Mouse (Mus musculus) frontal cortex, adult (tissue): ENCODE data around the gene Ldb1.

Experiments
- ATAC-seq: cut with Nextera tagmentation; 2 replicates; pipeline ENCODE4 v1.9.2; 2017; ENCODE audit warnings: mild to moderate bottlenecking, moderate library complexity, mixed read lengths; ENCODE audit not compliant: low TSS enrichment

Gene Ldb1

GRCm38 (mm10) chr19:46044993-46045695 lies at the start of gene Ldb1:
Gene Ldb1, minus strand, starts transcription at chr19:46045214.
- peak; percentile 68 for ATAC-seq

GRCm38 (mm10) chr19:46094144-46094543 lies 49.1 kb upstream of the Ldb1 start:
- ATAC-seq = no peak

GRCm38 (mm10) chr19:46091641-46092040 lies 46.6 kb upstream of the Ldb1 start:
- ATAC-seq = no peak

GRCm38 (mm10) chr19:46087871-46088270 lies 42.9 kb upstream of the Ldb1 start:
- ATAC-seq = no peak

- ATAC-seq = no peak
These were observed 41.3 kb upstream of the Ldb1 start for GRCm38 (mm10) chr19:46086337-46086736.

GRCm38 (mm10) chr19:46085185-46085584 lies 40.2 kb upstream of the Ldb1 start:
- no peak for ATAC-seq

GRCm38 (mm10) chr19:46078535-46078934 lies 33.5 kb upstream of the Ldb1 start:
- no peak for ATAC-seq

- ATAC-seq = peak; percentile 96
These were observed 30.9 kb upstream of the Ldb1 start, which contains the start of gene Nolc1 for GRCm38 (mm10) chr19:46075616-46076607. Gene Nolc1, plus strand, starts transcription at chr19:46075863.

GRCm38 (mm10) chr19:46074266-46074665 lies 29.3 kb upstream of the Ldb1 start:
- ATAC-seq = no peak

- ATAC-seq = no peak
These were observed 28.3 kb upstream of the Ldb1 start for GRCm38 (mm10) chr19:46073285-46073684.

- no peak for ATAC-seq
These were observed 23.0 kb upstream of the Ldb1 start for GRCm38 (mm10) chr19:46068054-46068453.

- no peak for ATAC-seq
These were observed 15.8 kb upstream of the Ldb1 start for GRCm38 (mm10) chr19:46060845-46061244.

- ATAC-seq = no peak
These were observed 13.5 kb upstream of the Ldb1 start for GRCm38 (mm10) chr19:46058466-46058865.

- no peak for ATAC-seq
These were observed 12.1 kb upstream of the Ldb1 start for GRCm38 (mm10) chr19:46056947-46057607.

GRCm38 (mm10) chr19:46056388-46056946 lies 11.5 kb upstream of the Ldb1 start:
- peak; percentile 97 for ATAC-seq

GRCm38 (mm10) chr19:46055752-46056387 lies 10.9 kb upstream of the Ldb1 start:
- ATAC-seq = peak; percentile 80

GRCm38 (mm10) chr19:46050462-46050861 lies 5.4 kb upstream of the Ldb1 start:
- ATAC-seq = no peak

- ATAC-seq = no peak
These were observed 4.1 kb upstream of the Ldb1 start for GRCm38 (mm10) chr19:46049129-46049528.

GRCm38 (mm10) chr19:46047426-46047825 lies 2.4 kb upstream of the Ldb1 start:
- no peak for ATAC-seq

GRCm38 (mm10) chr19:46046621-46047025 lies 1.6 kb upstream of the Ldb1 start:
- ATAC-seq = no peak

- peak; percentile 38 for ATAC-seq
These were observed 790 bp upstream of the Ldb1 start for GRCm38 (mm10) chr19:46045696-46046311.
